Mouse (Mus musculus) brain, embryonic 14.5 days (tissue): Measurements from ENCODE around the gene Olfr467.

Experiments used
- CTCF ChIP-seq: fragments of 200-500 bp; IDR thresholded peaks from 2 replicates; pipeline ENCODE4 v1.5.1; 2012; ENCODE audit warnings: inconsistent platforms, mild to moderate bottlenecking, moderate library complexity, borderline replicate concordance; ENCODE audit not compliant: insufficient read depth, insufficient read length; ENCODE audit errors: extremely low read depth
- POLR2A ChIP-seq: fragments of 200-500 bp; IDR thresholded peaks from 2 replicates; pipeline ENCODE4 v1.6.1; 2012; ENCODE audit warnings: mild to moderate bottlenecking, inconsistent platforms, borderline replicate concordance; ENCODE audit not compliant: poor library complexity, insufficient read depth, insufficient read length, severe bottlenecking; ENCODE audit errors: extremely low read depth

- no peak for TF ChIP-seq POLR2A
- peak; percentile 69; the same call in 1 of the 2 replicates for TF ChIP-seq CTCF
Measured at GRCm38 (mm10) chr7:107787977-107788620, 24.0 kb upstream of the Olfr467 start.
